Mouse (Mus musculus) CH12.LX (cell line): ENCODE measurements around the gene Aass.

Source experiments
- CTCF ChIP-seq, 2 experiments: IDR thresholded peaks in 1 of 2; conservative IDR thresholded peaks in 1 of 2; 2 replicates each; pipeline ENCODE4 v1.5.1; 2011 to 2012; ENCODE audit warnings: low read depth in 2 of 2, low read length in 2 of 2, improper control_type of control experiment in 1 of 2, inconsistent platforms in 1 of 2, mild to moderate bottlenecking in 1 of 2, moderate library complexity in 1 of 2
- TCF12 ChIP-seq: IDR thresholded peaks from 2 replicates; pipeline ENCODE4 v1.6.1; 2014; ENCODE audit warnings: low read depth, mild to moderate bottlenecking, inconsistent platforms, low read length, improper control_type of control experiment
- ZMIZ1 ChIP-seq: IDR thresholded peaks from 2 replicates; pipeline ENCODE4 v1.6.1; 2012; ENCODE audit warnings: low read depth, mild to moderate bottlenecking, inconsistent platforms, low read length, improper control_type of control experiment

DNA sequence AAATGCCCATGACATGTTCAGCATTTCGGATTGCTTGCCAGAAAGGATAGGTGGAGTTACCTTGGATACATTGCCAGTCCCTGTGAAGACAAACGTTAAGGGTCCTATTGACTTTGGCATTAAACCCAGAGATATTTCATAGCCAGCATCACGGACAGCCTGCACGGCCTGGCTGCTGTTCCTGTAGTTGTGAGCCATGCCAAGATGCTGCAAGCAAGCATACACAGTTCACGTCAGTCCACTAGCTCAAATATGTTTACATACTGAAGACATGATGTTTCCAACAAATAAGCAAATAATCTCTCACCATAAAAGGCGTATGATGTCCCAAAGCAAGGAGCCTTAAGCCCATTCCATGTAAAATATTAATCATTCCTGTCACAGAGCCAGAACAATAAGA is 18.0 kb downstream of the Aass start:
- TF ChIP-seq ZMIZ1 = no peak
- no peak for TF ChIP-seq CTCF (conservative IDR thresholded peaks at IDR 0.05 in 1 of 2, IDR thresholded peaks at IDR 0.05 in 1 of 2; ENCODE audit: low read depth in 2 of 2, low read length in 2 of 2)
- TF ChIP-seq TCF12 = no peak
